Comparison of ENCODE assay signal across 28 mouse cellular contexts in the genomic region with DNA sequence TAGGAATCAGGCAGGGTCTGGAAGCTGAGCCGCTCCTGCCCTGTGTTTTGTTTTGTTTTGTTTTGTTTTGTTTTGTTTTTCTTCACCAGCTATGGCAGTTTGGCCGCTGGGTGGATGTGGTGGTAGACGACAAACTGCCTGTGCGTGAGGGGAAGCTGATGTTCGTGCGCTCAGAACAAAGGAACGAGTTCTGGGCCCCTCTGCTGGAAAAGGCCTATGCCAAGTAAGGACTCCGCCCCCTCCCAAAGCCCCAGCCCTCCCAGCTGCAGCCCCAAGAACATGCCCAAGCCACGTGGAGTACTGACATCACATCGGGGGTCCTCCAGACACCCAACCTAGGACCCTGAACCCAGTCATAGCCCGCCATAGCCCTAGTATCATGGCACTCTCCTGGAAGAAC. TPM values are rescaled to one million over a fixed set of nuclear protein-coding genes. Genes with fewer than 3 reads are reported as not detected.
DNase-seq lines count a peak whose midpoint lies in the region; ATAC-seq lines count a peak whose summit lies in the region.
"Had no signal": no experiment of that assay in that cellular context is flagged by ENCODE, and none has a peak within 500 bp of the region (broad histone marks: within the 10 kb centered on the region; RNA-seq: fewer than 3 reads in every experiment).

No protein-coding gene starts in this region.

- H3K27ac ChIP-seq in lung, embryonic 15.5 days: no peak overlapping the region
- H3K27ac ChIP-seq: embryonic facial prominence, embryonic 10.5 days; embryonic facial prominence, embryonic 13.5 days; forebrain, embryonic 12.5 days; forebrain, embryonic 15.5 days; heart, adult 2 months; hindbrain, embryonic 12.5 days; hindbrain, embryonic 15.5 days had no signal

- H3K4me2 ChIP-seq in lung, embryonic 15.5 days: no peak overlapping the region
- H3K4me2 ChIP-seq: embryonic facial prominence, embryonic 13.5 days; forebrain, embryonic 12.5 days; forebrain, embryonic 15.5 days; heart, embryonic 11.5 days; hindbrain, embryonic 12.5 days; hindbrain, embryonic 15.5 days had no signal

- ATAC-seq in lung, embryonic 15.5 days (ENCODE audit: borderline replicate concordance, extremely low read depth, low FRiP score, low TSS enrichment): 0 out of 2 replicates have a peak, but pooled peaks have one; percentile 15
- ATAC-seq: activated CD4-positive, CD25-positive, alpha-beta regulatory T cell, adult 4 months; forebrain, embryonic 15.5 days had no signal

- H3K4me1 ChIP-seq in lung, embryonic 15.5 days: 0 out of 2 replicates have a peak, but pooled peaks cover 7% of the 10 kb centered on the region
- H3K4me1 ChIP-seq: embryonic facial prominence, embryonic 13.5 days; forebrain, embryonic 15.5 days; hindbrain, embryonic 12.5 days; hindbrain, embryonic 15.5 days had no signal

- no peak for DNase-seq in lung, postnatal 4 days
- peak; percentile 36 to 37 for DNase-seq in thymus, postnatal 10 days (ENCODE audit: low spot score in 2 of 2)
- no peak for DNase-seq in thymus, adult 18-20 months
- DNase-seq in ZHBTc4 (ENCODE audit: low read depth, low spot score): peak; percentile 29
- DNase-seq in heart, adult 18-20 months: no peak
- DNase-seq: adrenal gland, adult 8-10 months; adrenal gland, postnatal 25 days; B cell, adult 2 months; cerebellum, adult 11-12 months; cerebellum, adult 8-10 months; cerebellum, postnatal 10 days; cerebellum, postnatal 36 days; embryo, embryonic 11 days; gastrocnemius, postnatal 25 days; heart, adult 2 months had no signal

- 60% methylated on average over 11 of the region's 11 CpGs for WGBS in lung, embryonic 15.5 days

- no peak overlapping the region for H3K4me3 ChIP-seq in lung, embryonic 15.5 days
- H3K4me3 ChIP-seq: embryonic facial prominence, embryonic 10.5 days; embryonic facial prominence, embryonic 13.5 days; erythroblast, embryonic 14.5 days; forebrain, embryonic 12.5 days; forebrain, embryonic 15.5 days; heart, adult 2 months; hindbrain, embryonic 12.5 days; hindbrain, embryonic 15.5 days had no signal

- H3K9me3 ChIP-seq in lung, embryonic 15.5 days: no peaks in the 10 kb centered on the region
- H3K9me3 ChIP-seq: embryonic facial prominence, embryonic 10.5 days; embryonic facial prominence, embryonic 13.5 days; forebrain, embryonic 12.5 days; forebrain, embryonic 15.5 days; hindbrain, embryonic 12.5 days; hindbrain, embryonic 15.5 days had no signal

- H3K36me3 ChIP-seq in lung, embryonic 15.5 days: no peaks in the 10 kb centered on the region
- H3K36me3 ChIP-seq: embryonic facial prominence, embryonic 10.5 days; embryonic facial prominence, embryonic 13.5 days; forebrain, embryonic 12.5 days; forebrain, embryonic 15.5 days; hindbrain, embryonic 12.5 days; hindbrain, embryonic 15.5 days had no signal

- H3K27me3 ChIP-seq in lung, embryonic 15.5 days: peaks cover 26% of the 10 kb centered on the region
- H3K27me3 ChIP-seq: CH12.LX had no signal

- no peak overlapping the region for H3K9ac ChIP-seq in lung, embryonic 15.5 days
- H3K9ac ChIP-seq: embryonic facial prominence, embryonic 13.5 days; forebrain, embryonic 12.5 days; forebrain, embryonic 15.5 days; hindbrain, embryonic 12.5 days; hindbrain, embryonic 15.5 days had no signal

RNA-seq across cellular contexts. Expression of a gene that starts 1.8 kb away (rescaled TPM):
- 0.29 and 0.42 TPM in 2 replicates for polyA plus RNA-seq in lung, embryonic 15.5 days (2015; fragmentation: Nextera tagmentation; extraction: Ambion mirVana)
- under 1 TPM; 0.31 to 0.35 TPM for total RNA-seq in heart, adult 18-20 months (2021)
- total RNA-seq: hematopoietic stem cell, adult 5-6 weeks had no signal
- polyA plus RNA-seq: erythroblast, embryonic 14.5 days had no signal

RNA-seq across cellular contexts. Expression of a gene that starts 19.4 kb away (rescaled TPM):
- polyA plus RNA-seq in lung, embryonic 15.5 days (2015; fragmentation: Nextera tagmentation; extraction: Ambion mirVana): 1.5 and 1.6 TPM in 2 replicates
- total RNA-seq in heart, adult 18-20 months (2021): 1 to 10 TPM in 1 of 2 experiments, under 1 TPM in 1; 0.93 to 1.8 TPM
- total RNA-seq: adrenal gland, postnatal 25 days; CH12.LX; gastrocnemius, adult 8-10 months; gastrocnemius, postnatal 25 days; hematopoietic stem cell, adult 5-6 weeks had no signal
- polyA plus RNA-seq: erythroblast, embryonic 14.5 days had no signal

RNA-seq across cellular contexts. Expression of a gene that starts 49.4 kb away (rescaled TPM):
- polyA plus RNA-seq in lung, embryonic 15.5 days (2015; fragmentation: Nextera tagmentation; extraction: Ambion mirVana): 6.7 and 9.2 TPM in 2 replicates
- 10 to 100 TPM in 1 of 2 experiments, 1 to 10 TPM in 1; 9.6 to 18.7 TPM for total RNA-seq in heart, adult 18-20 months (2021)

RNA-seq across cellular contexts. Expression of a gene that starts 58.0 kb away (rescaled TPM):
- 154 and 162 TPM in 2 replicates for polyA plus RNA-seq in lung, embryonic 15.5 days (2015; fragmentation: Nextera tagmentation; extraction: Ambion mirVana)
- total RNA-seq in heart, adult 18-20 months (2021): 1,000 to 10,000 TPM; 1,960 to 1,989 TPM

Comparison
In these comparisons a context has a peak if more than half of its experiments do, and no peak if none do; other contexts are left out.
1. DNase-seq: peak in thymus, postnatal 10 days (2 of 2) and ZHBTc4 (single experiment); none in lung, postnatal 4 days (0 of 2), thymus, adult 18-20 months (0 of 2) and heart, adult 18-20 months (0 of 2).